Mouse (Mus musculus): ENCODE results near the gene Poglut1. TPM values are rescaled to one million over a fixed set of nuclear protein-coding genes. Genes with fewer than 3 reads are reported as not detected.
"Not testable (repeated sequence)": the region's sequence is repeated elsewhere in the genome, so short reads cannot be mapped to it uniquely, and the experiment has no call there.

Gene Poglut1
- polyA plus RNA-seq, 1 experiment from 2014 or later: 69.8 TPM

- Histone ChIP-seq H3K4me1 (replicated peaks; ENCODE audit: control insufficient read depth, insufficient read depth, low read length) (no peaks in the 10 kb centered on the region; the same call in 1 of the 2 replicates), H3K27ac (ENCODE audit: low read depth, low read length) (no peak overlapping the region), H3K36me3 (ENCODE audit: control insufficient read depth, insufficient read depth, low read length) (no peaks in the 10 kb centered on the region), H3K4me3 (ENCODE audit: low read depth, low read length) (peak overlapping the region; percentile 21; the same call in 1 of the 2 replicates), H3K27me3 (ENCODE audit: control insufficient read depth, insufficient read depth, low read length) (peaks cover 6% of the 10 kb centered on the region; the same call in 1 of the 2 replicates), H3K4me2 (replicated peaks; ENCODE audit: low read depth, low read length) (peak overlapping the region; percentile 43), H3K9me3 (ENCODE audit: control insufficient read depth, low read length) (no peaks in the 10 kb centered on the region), H3K9ac (ENCODE audit: low read depth, low read length) (no peak overlapping the region)
- 34% methylated on average over 41 of the region's 42 CpGs for WGBS
- ATAC-seq (ENCODE audit: low FRiP score) (peak; percentile 27; the same call in 1 of the 2 replicates), DNase-seq (ENCODE audit: low spot score) (no peak)
Observed at GRCm38 (mm10) chr16:38483582-38484309, 66.3 kb downstream of the Poglut1 start.

GRCm38 (mm10) chr16:38482780-38483562 is 67.1 kb downstream of the Poglut1 start:
- 21% methylated on average over 32 of the region's 32 CpGs for WGBS
- Histone ChIP-seq H3K9ac (ENCODE audit: low read depth, low read length) (no peak overlapping the region), H3K36me3 (ENCODE audit: control insufficient read depth, insufficient read depth, low read length) (no peaks in the 10 kb centered on the region), H3K27ac (ENCODE audit: low read depth, low read length) (no peak overlapping the region), H3K9me3 (ENCODE audit: control insufficient read depth, low read length) (no peaks in the 10 kb centered on the region), H3K4me3 (ENCODE audit: low read depth, low read length) (peak overlapping the region; percentile 21; the same call in 1 of the 2 replicates), H3K4me1 (replicated peaks; ENCODE audit: control insufficient read depth, insufficient read depth, low read length) (no peaks in the 10 kb centered on the region; the same call in 1 of the 2 replicates), H3K27me3 (ENCODE audit: control insufficient read depth, insufficient read depth, low read length) (peaks cover 6% of the 10 kb centered on the region; the same call in 1 of the 2 replicates), H3K4me2 (replicated peaks; ENCODE audit: low read depth, low read length) (peak overlapping the region; percentile 43)
- DNase-seq (ENCODE audit: low spot score): peak; percentile 48
- ATAC-seq (ENCODE audit: low FRiP score): peak; percentile 17; the same call in 1 of the 2 replicates

- ATAC-seq (ENCODE audit: low FRiP score) (no peak), DNase-seq (ENCODE audit: low spot score) (no peak)
- no peak overlapping the region for H3K27ac ChIP-seq (ENCODE audit: low read depth, low read length)
- no peak overlapping the region for H3K4me2 ChIP-seq (replicated peaks; ENCODE audit: low read depth, low read length)
- no peaks in the 10 kb centered on the region; the same call in 1 of the 2 replicates for H3K4me1 ChIP-seq (replicated peaks; ENCODE audit: control insufficient read depth, insufficient read depth, low read length)
- no peaks in the 10 kb centered on the region for H3K36me3 ChIP-seq (ENCODE audit: control insufficient read depth, insufficient read depth, low read length)
- peaks cover 6% of the 10 kb centered on the region; the same call in 1 of the 2 replicates for H3K27me3 ChIP-seq (ENCODE audit: control insufficient read depth, insufficient read depth, low read length)
- H3K4me3 ChIP-seq (ENCODE audit: low read depth, low read length): no peak overlapping the region
- H3K9me3 ChIP-seq (ENCODE audit: control insufficient read depth, low read length): no peaks in the 10 kb centered on the region
- H3K9ac ChIP-seq (ENCODE audit: low read depth, low read length): no peak overlapping the region
- WGBS: 74% methylated on average over 4 of the region's 4 CpGs
Observed at GRCm38 (mm10) chr16:38481327-38481726, 68.7 kb downstream of the Poglut1 start.

GRCm38 (mm10) chr16:38478296-38478695 is 71.8 kb downstream of the Poglut1 start:
- ATAC-seq (ENCODE audit: low FRiP score): no peak
- H3K9ac ChIP-seq (ENCODE audit: low read depth, low read length): no peak overlapping the region
- DNase-seq (ENCODE audit: low spot score): no peak

GRCm38 (mm10) chr16:38477241-38477608 is 72.8 kb downstream of the Poglut1 start:
- peak overlapping the region; percentile 25; the same call in 1 of the 2 replicates for H3K4me3 ChIP-seq (ENCODE audit: low read depth, low read length)
- 42% methylated on average over 14 of the region's 14 CpGs for WGBS
- not testable (repeated sequence) for DNase-seq (ENCODE audit: low spot score); H3K9ac ChIP-seq (ENCODE audit: low read depth, low read length); H3K36me3 ChIP-seq (ENCODE audit: control insufficient read depth, insufficient read depth, low read length); H3K4me1 ChIP-seq (replicated peaks; ENCODE audit: control insufficient read depth, insufficient read depth, low read length); H3K9me3 ChIP-seq (ENCODE audit: control insufficient read depth, low read length); H3K27ac ChIP-seq (ENCODE audit: low read depth, low read length); H3K27me3 ChIP-seq (ENCODE audit: control insufficient read depth, insufficient read depth, low read length)
- peak; percentile 25; the same call in 1 of the 2 replicates for ATAC-seq (ENCODE audit: low FRiP score)
- H3K4me2 ChIP-seq (replicated peaks; ENCODE audit: low read depth, low read length): peak overlapping the region; percentile 54

More at GRCm38 (mm10) chr16:38478296-38478695, 71.8 kb downstream of the Poglut1 start:
- H3K27ac ChIP-seq (ENCODE audit: low read depth, low read length): no peak overlapping the region
- H3K9me3 ChIP-seq (ENCODE audit: control insufficient read depth, low read length): no peaks in the 10 kb centered on the region
- H3K4me2 ChIP-seq (replicated peaks; ENCODE audit: low read depth, low read length): no peak overlapping the region
- 0 out of 2 replicates have a peak, but pooled peaks cover 2% of the 10 kb centered on the region for H3K27me3 ChIP-seq (ENCODE audit: control insufficient read depth, insufficient read depth, low read length)
- WGBS: 91% methylated on average over 3 of the region's 3 CpGs
- H3K4me1 ChIP-seq (replicated peaks; ENCODE audit: control insufficient read depth, insufficient read depth, low read length): no peaks in the 10 kb centered on the region; the same call in 1 of the 2 replicates
- H3K36me3 ChIP-seq (ENCODE audit: control insufficient read depth, insufficient read depth, low read length): no peaks in the 10 kb centered on the region
- H3K4me3 ChIP-seq (ENCODE audit: low read depth, low read length): no peak overlapping the region

- peak overlapping the region; percentile 54 for H3K4me2 ChIP-seq (replicated peaks; ENCODE audit: low read depth, low read length)
- H3K4me1 ChIP-seq (replicated peaks; ENCODE audit: control insufficient read depth, insufficient read depth, low read length): no peaks in the 10 kb centered on the region
- no peaks in the 10 kb centered on the region for H3K9me3 ChIP-seq (ENCODE audit: control insufficient read depth, low read length)
- no peak overlapping the region for H3K27ac ChIP-seq (ENCODE audit: low read depth, low read length)
- DNase-seq (ENCODE audit: low spot score): peak; percentile 56
- peak overlapping the region; percentile 25 for H3K4me3 ChIP-seq (ENCODE audit: low read depth, low read length)
- peak overlapping the region; percentile 40; the same call in 1 of the 2 replicates for H3K9ac ChIP-seq (ENCODE audit: low read depth, low read length)
- ATAC-seq (ENCODE audit: low FRiP score): peak; percentile 57; the same call in 1 of the 2 replicates
- H3K36me3 ChIP-seq (ENCODE audit: control insufficient read depth, insufficient read depth, low read length): no peaks in the 10 kb centered on the region
- 9% methylated on average over 34 of the region's 34 CpGs for WGBS
- H3K27me3 ChIP-seq (ENCODE audit: control insufficient read depth, insufficient read depth, low read length): no peaks in the 10 kb centered on the region
Observed at GRCm38 (mm10) chr16:38476312-38477240, 73.5 kb downstream of the Poglut1 start.

GRCm38 (mm10) chr16:38475681-38476311 is 74.3 kb downstream of the Poglut1 start:
- H3K27ac ChIP-seq (ENCODE audit: low read depth, low read length): no peak overlapping the region
- H3K4me1 ChIP-seq (replicated peaks; ENCODE audit: control insufficient read depth, insufficient read depth, low read length): no peaks in the 10 kb centered on the region
- no peak for ATAC-seq (ENCODE audit: low FRiP score)
- WGBS: 60% methylated on average over 4 of the region's 4 CpGs
- H3K4me3 ChIP-seq (ENCODE audit: low read depth, low read length): no peak overlapping the region
- H3K27me3 ChIP-seq (ENCODE audit: control insufficient read depth, insufficient read depth, low read length): no peaks in the 10 kb centered on the region
- H3K4me2 ChIP-seq (replicated peaks; ENCODE audit: low read depth, low read length): peak overlapping the region; percentile 54
- H3K36me3 ChIP-seq (ENCODE audit: control insufficient read depth, insufficient read depth, low read length): no peaks in the 10 kb centered on the region
- no peaks in the 10 kb centered on the region for H3K9me3 ChIP-seq (ENCODE audit: control insufficient read depth, low read length)
- DNase-seq (ENCODE audit: low spot score): no peak
- no peak overlapping the region for H3K9ac ChIP-seq (ENCODE audit: low read depth, low read length)
